Mouse (Mus musculus): ENCODE measurements around the gene Dpp4. TPM values are rescaled to one million over a fixed set of nuclear protein-coding genes. Genes with fewer than 3 reads are reported as not detected.

Dpp4 gene
- polyA plus RNA-seq, 1 experiment = 23.5 TPM

DNA sequence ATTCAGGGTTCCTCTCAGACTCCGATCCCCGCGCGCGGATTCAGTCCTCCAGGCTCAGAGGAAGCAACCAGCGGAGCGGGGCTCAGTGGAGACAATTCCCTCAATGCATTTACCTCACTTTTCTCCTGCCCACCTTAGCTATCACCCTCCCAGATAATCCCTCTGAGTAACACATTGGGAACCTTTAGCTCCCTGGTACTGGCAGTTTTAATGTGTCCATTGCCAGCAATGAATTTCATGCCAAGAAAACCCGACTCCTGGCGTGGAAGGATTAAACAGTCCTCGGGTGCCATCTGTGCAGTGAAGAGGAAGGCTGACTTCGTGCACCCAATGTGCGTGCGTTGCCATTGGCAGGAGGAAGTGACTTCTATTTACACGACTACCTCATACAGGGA lies 70.3 kb downstream of the Dpp4 start:
- H3K27me3 ChIP-seq (ENCODE audit: control insufficient read depth, insufficient read depth, low read length) = no peaks in the 10 kb centered on the region
- no peak for DNase-seq
- H3K4me1 ChIP-seq (replicated peaks; ENCODE audit: control insufficient read depth, insufficient read depth, low read length) = no peaks in the 10 kb centered on the region
- no peak overlapping the region for H3K27ac ChIP-seq (ENCODE audit: control insufficient read depth, insufficient read depth, low read length)
- 96% methylated on average over 14 of the region's 14 CpGs for WGBS
- TF ChIP-seq POLR2A (IDR thresholded peaks at IDR 0.05; ENCODE audit: control insufficient read depth, extremely low read depth, insufficient read depth, low read length, poor library complexity) (no peak), CTCF (IDR thresholded peaks at IDR 0.05; ENCODE audit: borderline replicate concordance, control insufficient read depth, extremely low read depth, insufficient read depth, low read length, poor library complexity) (no peak)
- peaks cover 11% of the 10 kb centered on the region; the same call in 1 of the 2 replicates for H3K36me3 ChIP-seq (ENCODE audit: control insufficient read depth, insufficient read depth, low read length)
- no peak overlapping the region for H3K4me3 ChIP-seq (ENCODE audit: control insufficient read depth, insufficient read depth, low read length)

DNA sequence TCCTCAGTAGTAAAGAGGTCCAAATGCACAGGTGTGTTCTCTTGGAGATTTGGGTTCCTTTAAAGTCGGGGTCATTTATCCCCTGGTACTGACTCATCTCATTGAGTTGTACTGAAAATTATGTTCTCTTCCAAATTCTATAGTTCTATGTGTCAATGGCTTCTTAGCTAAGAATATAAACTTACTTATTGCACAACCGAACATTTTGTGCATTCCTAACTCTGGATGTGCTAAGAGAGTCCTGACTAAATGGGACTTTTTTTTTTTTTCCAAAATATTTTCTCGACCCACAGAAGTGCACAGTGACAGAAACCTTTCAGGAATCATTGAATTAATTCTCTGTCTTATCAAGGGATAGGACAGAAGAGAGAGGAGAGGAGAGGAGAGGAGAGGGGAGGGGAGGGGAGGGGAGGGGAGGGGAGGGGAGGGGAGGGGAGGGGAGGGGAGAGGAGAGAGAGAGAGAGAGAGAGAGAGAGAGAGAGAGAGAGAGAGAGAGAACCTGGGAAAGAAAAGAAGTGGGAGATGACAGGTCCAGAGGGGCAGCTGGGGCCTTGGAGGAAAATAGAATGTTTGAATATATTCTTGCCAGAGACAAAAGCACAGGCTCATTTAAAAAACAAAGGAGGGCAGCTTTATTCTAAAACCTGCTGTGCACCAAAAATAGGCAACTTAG lies 70.8 kb downstream of the Dpp4 start:
- Histone ChIP-seq H3K27me3 (ENCODE audit: control insufficient read depth, insufficient read depth, low read length) (no peaks in the 10 kb centered on the region), H3K36me3 (ENCODE audit: control insufficient read depth, insufficient read depth, low read length) (peaks cover 11% of the 10 kb centered on the region; the same call in 1 of the 2 replicates), H3K4me3 (ENCODE audit: control insufficient read depth, insufficient read depth, low read length) (no peak overlapping the region), H3K4me1 (replicated peaks; ENCODE audit: control insufficient read depth, insufficient read depth, low read length) (no peaks in the 10 kb centered on the region), H3K27ac (ENCODE audit: control insufficient read depth, insufficient read depth, low read length) (no peak overlapping the region)
- DNase-seq = no peak
- 94% methylated on average over 3 of the region's 3 CpGs for WGBS
- TF ChIP-seq CTCF (IDR thresholded peaks at IDR 0.05; ENCODE audit: borderline replicate concordance, control insufficient read depth, extremely low read depth, insufficient read depth, low read length, poor library complexity) (no peak), POLR2A (IDR thresholded peaks at IDR 0.05; ENCODE audit: control insufficient read depth, extremely low read depth, insufficient read depth, low read length, poor library complexity) (no peak)

DNA sequence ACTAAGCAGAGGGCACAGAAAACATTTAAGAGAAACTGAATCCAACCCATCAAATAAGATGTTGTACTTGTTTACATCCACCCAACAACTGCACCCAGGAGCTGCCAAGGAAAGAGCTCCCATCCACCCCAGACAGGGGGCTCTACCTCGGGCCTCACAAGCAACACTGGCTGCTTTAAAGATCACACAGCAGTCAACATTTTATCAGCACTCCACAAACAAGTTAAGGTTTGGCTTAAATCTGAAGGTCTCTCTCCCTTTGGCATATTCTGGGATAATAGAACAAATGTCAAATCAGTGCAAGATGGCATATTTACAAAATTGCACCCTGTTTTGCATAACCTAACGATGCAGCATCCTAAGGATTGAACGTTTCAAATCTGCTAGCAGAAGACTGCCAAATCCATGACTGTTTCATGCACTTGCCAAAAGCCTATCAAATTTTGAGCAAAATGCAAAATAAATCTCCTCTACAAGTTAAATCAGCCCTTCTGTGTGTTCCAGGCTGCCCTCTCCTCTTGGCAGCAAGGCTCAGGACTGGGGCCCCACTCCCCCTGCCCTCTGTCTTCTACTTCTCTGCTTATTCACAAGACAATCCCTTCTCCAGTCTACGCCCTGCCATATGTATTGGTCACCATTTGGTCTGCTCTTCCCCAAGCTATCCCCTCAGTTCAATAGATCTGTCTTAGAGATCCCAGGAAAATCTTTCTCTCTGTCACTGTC lies 72.6 kb downstream of the Dpp4 start:
- no peak for DNase-seq
- Histone ChIP-seq H3K27me3 (ENCODE audit: control insufficient read depth, insufficient read depth, low read length) (no peaks in the 10 kb centered on the region), H3K27ac (ENCODE audit: control insufficient read depth, insufficient read depth, low read length) (no peak overlapping the region), H3K4me1 (replicated peaks; ENCODE audit: control insufficient read depth, insufficient read depth, low read length) (no peaks in the 10 kb centered on the region), H3K4me3 (ENCODE audit: control insufficient read depth, insufficient read depth, low read length) (no peak overlapping the region), H3K36me3 (ENCODE audit: control insufficient read depth, insufficient read depth, low read length) (peaks cover 11% of the 10 kb centered on the region; the same call in 1 of the 2 replicates)
- WGBS = 95% methylated on average over 4 of the region's 4 CpGs
- TF ChIP-seq POLR2A (IDR thresholded peaks at IDR 0.05; ENCODE audit: control insufficient read depth, extremely low read depth, insufficient read depth, low read length, poor library complexity) (no peak), CTCF (IDR thresholded peaks at IDR 0.05; ENCODE audit: borderline replicate concordance, control insufficient read depth, extremely low read depth, insufficient read depth, low read length, poor library complexity) (no peak)

DNA sequence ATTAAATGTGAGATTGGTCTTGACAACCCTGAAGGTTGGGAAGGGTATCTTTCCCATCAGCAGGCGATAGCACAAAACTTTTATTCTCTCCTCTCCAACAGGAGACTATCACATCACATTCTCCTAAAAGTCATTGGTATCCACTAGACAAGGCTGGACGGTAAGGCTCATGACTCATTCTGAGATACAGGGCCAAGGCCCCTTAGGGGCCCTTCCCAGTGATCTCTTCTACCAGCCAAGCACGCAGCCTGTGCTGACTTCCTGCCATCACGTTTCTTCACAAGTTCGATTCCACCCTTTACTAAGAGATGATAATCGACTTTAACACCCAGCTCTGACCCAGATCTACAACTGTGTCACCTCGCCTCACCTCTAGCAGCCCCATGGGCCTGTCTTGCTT lies 74.9 kb downstream of the Dpp4 start:
- TF ChIP-seq POLR2A (IDR thresholded peaks at IDR 0.05; ENCODE audit: control insufficient read depth, extremely low read depth, insufficient read depth, low read length, poor library complexity) (no peak), CTCF (IDR thresholded peaks at IDR 0.05; ENCODE audit: borderline replicate concordance, control insufficient read depth, extremely low read depth, insufficient read depth, low read length, poor library complexity) (no peak)
- 97% methylated on average over 7 of the region's 7 CpGs for WGBS
- H3K4me1 ChIP-seq (replicated peaks; ENCODE audit: control insufficient read depth, insufficient read depth, low read length) = no peaks in the 10 kb centered on the region

DNA sequence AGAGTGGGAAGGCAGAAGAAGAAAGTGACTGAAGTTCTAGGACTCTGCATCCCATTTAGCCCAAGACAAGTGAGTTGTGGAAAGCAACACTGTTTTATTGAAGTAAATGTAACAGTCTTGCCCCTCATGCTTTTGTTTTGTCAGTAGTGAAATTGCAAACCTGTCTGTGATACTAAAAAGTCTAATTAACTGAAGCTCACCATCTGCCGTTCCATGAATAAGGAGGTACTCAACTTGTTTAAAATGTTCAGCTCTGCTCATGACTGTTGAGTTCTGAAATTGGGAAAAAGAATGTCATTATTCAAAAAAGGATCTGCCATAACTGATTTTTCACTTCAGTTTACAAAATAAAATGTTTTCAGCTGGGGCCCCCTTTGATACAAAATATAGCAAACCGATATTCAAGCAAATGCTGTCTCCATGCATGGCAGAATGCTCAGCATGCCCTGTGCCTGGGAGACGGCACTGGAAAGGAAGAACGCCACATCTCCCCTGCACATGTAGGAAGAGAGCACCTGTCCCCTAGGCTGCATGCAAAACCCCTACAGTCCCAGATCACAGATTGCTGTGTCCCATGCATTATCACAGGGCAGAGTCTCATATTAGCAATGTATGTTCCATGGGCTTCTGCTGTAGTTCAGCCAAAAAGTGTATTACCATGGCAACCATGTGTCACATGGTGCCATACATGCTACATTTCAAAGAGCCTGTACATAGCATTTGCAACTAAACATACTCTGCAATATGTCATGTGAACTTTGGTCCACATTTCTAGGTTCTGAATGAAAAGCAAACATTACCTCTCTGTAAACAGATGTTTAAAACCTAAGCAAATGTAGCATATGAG lies 77.4 kb downstream of the Dpp4 start:
- Histone ChIP-seq H3K36me3 (ENCODE audit: control insufficient read depth, insufficient read depth, low read length) (peaks cover 8% of the 10 kb centered on the region; the same call in 1 of the 2 replicates), H3K27me3 (ENCODE audit: control insufficient read depth, insufficient read depth, low read length) (no peaks in the 10 kb centered on the region), H3K4me3 (ENCODE audit: control insufficient read depth, insufficient read depth, low read length) (no peak overlapping the region), H3K4me1 (replicated peaks; ENCODE audit: control insufficient read depth, insufficient read depth, low read length) (no peaks in the 10 kb centered on the region), H3K27ac (ENCODE audit: control insufficient read depth, insufficient read depth, low read length) (no peak overlapping the region)
- WGBS = 91% methylated on average over 4 of the region's 4 CpGs
- DNase-seq = no peak
- no peak for TF ChIP-seq CTCF (IDR thresholded peaks at IDR 0.05; ENCODE audit: borderline replicate concordance, control insufficient read depth, extremely low read depth, insufficient read depth, low read length, poor library complexity)
- no peak for TF ChIP-seq POLR2A (IDR thresholded peaks at IDR 0.05; ENCODE audit: control insufficient read depth, extremely low read depth, insufficient read depth, low read length, poor library complexity)

More for the DNA sequence above, 74.9 kb downstream of the Dpp4 start:
- Histone ChIP-seq H3K4me3 (ENCODE audit: control insufficient read depth, insufficient read depth, low read length) (no peak overlapping the region), H3K27ac (ENCODE audit: control insufficient read depth, insufficient read depth, low read length) (no peak overlapping the region), H3K36me3 (ENCODE audit: control insufficient read depth, insufficient read depth, low read length) (peaks cover 15% of the 10 kb centered on the region; the same call in 1 of the 2 replicates), H3K27me3 (ENCODE audit: control insufficient read depth, insufficient read depth, low read length) (no peaks in the 10 kb centered on the region)
- no peak for DNase-seq

DNA sequence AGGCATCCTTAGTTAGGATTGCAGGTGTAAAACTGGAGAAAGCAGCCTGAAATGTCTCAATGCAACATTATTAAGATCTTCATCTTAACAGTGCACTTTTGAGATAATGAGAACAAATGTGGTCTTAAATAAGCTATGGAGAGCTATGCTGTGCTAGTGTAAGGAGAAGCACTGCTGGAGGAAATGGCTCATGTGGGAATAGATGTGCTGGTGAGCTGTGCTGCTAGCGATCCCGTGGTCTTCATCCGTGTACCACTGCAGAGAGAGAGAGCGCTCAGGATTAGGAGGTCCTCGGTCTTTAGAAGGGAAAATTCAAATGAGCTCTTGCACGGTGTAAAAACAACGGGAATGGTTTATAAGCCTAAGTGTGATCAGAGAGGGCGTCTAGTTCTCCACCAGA lies 79.6 kb downstream of the Dpp4 start:
- WGBS = 82% methylated on average over 8 of the region's 8 CpGs
- no peak for DNase-seq

More for the DNA sequence above, 79.6 kb downstream of the Dpp4 start:
- Histone ChIP-seq H3K27ac (ENCODE audit: control insufficient read depth, insufficient read depth, low read length) (no peak overlapping the region), H3K36me3 (ENCODE audit: control insufficient read depth, insufficient read depth, low read length) (peaks cover 8% of the 10 kb centered on the region; the same call in 1 of the 2 replicates), H3K27me3 (ENCODE audit: control insufficient read depth, insufficient read depth, low read length) (no peaks in the 10 kb centered on the region), H3K4me3 (ENCODE audit: control insufficient read depth, insufficient read depth, low read length) (no peak overlapping the region), H3K4me1 (replicated peaks; ENCODE audit: control insufficient read depth, insufficient read depth, low read length) (no peaks in the 10 kb centered on the region)
- no peak for TF ChIP-seq POLR2A (IDR thresholded peaks at IDR 0.05; ENCODE audit: control insufficient read depth, extremely low read depth, insufficient read depth, low read length, poor library complexity)
- TF ChIP-seq CTCF (IDR thresholded peaks at IDR 0.05; ENCODE audit: borderline replicate concordance, control insufficient read depth, extremely low read depth, insufficient read depth, low read length, poor library complexity) = no peak

Data from thymus, adult 2 months (tissue).